Mouse (Mus musculus): ENCODE measurements around the gene Smoc2. TPM values are rescaled to one million over a fixed set of nuclear protein-coding genes. Genes with fewer than 3 reads are reported as not detected.

Gene Smoc2
- total and polyA plus RNA-seq, 3 experiments = 0.34 TPM; not detected in 2

- DNase-seq (ENCODE audit: extremely low read depth) = no peak
Measured at GRCm38 (mm10) chr17:14353219-14354079, 74.1 kb downstream of the Smoc2 start.

GRCm38 (mm10) chr17:14361511-14361910 lies 82.2 kb downstream of the Smoc2 start:
- in situ Hi-C loops (cut with MboI; ENCODE audit: low pct_ligation_motif_present, low pct_unique_long_range_greater_than_20kb, low sequenced_read_pairs) = no loop called here
- Histone ChIP-seq H3K9ac (ENCODE audit: insufficient read depth, low read depth) (no peak overlapping the region), H3K9me3 (replicated peaks; ENCODE audit: low read length) (no peaks in the 10 kb centered on the region), H3K36me3 (replicated peaks in 1 of 2; ENCODE audit: control insufficient read depth in 1 of 2, insufficient read depth in 1 of 2, low read length in 1 of 2) (no peaks in the 10 kb centered on the region), H3K4me2 (ENCODE audit: insufficient read depth, low read depth, poor library complexity, severe bottlenecking) (no peak overlapping the region), H3K4me1 (ENCODE audit: control insufficient read depth in 1 of 2, insufficient read depth in 2 of 2) (no peaks in the 10 kb centered on the region), H3K79me2 (replicated peaks; ENCODE audit: control insufficient read depth, extremely low read depth, insufficient read depth, poor library complexity, severe bottlenecking) (no peaks in the 10 kb centered on the region), H3K27me3 (replicated peaks) (peaks cover 20% of the 10 kb centered on the region), H3K27ac (ENCODE audit: insufficient read depth, low read depth) (no peak overlapping the region), H3K4me3 (replicated peaks in 1 of 3; ENCODE audit: low read depth in 2 of 3, low read length in 2 of 3, poor library complexity in 1 of 3) (no peak overlapping the region)
- TF ChIP-seq ETS1 (conservative IDR thresholded peaks at IDR 0.05; ENCODE audit: low read depth, low read length) = no peak
- no peak for DNase-seq (ENCODE audit: extremely low read depth)
- dilution Hi-C loops (cut with MboI; ENCODE audit: extremely low pct_ligation_motif_present, extremely low pct_unique_long_range_greater_than_20kb, low sequenced_read_pairs) = no loop called here

More at GRCm38 (mm10) chr17:14353219-14354079, 74.1 kb downstream of the Smoc2 start:
- H3K4me2 ChIP-seq (ENCODE audit: insufficient read depth, low read depth, poor library complexity, severe bottlenecking) = no peak overlapping the region
- H3K9ac ChIP-seq (ENCODE audit: insufficient read depth, low read depth) = no peak overlapping the region
- no peaks in the 10 kb centered on the region for H3K36me3 ChIP-seq (replicated peaks in 1 of 2; ENCODE audit: control insufficient read depth in 1 of 2, insufficient read depth in 1 of 2, low read length in 1 of 2)
- dilution Hi-C loops (cut with MboI; ENCODE audit: extremely low pct_ligation_motif_present, extremely low pct_unique_long_range_greater_than_20kb, low sequenced_read_pairs) (no loop called here), in situ Hi-C loops (cut with MboI; ENCODE audit: low pct_ligation_motif_present, low pct_unique_long_range_greater_than_20kb, low sequenced_read_pairs) (no loop called here)
- H3K79me2 ChIP-seq (replicated peaks; ENCODE audit: control insufficient read depth, extremely low read depth, insufficient read depth, poor library complexity, severe bottlenecking) = no peaks in the 10 kb centered on the region
- TF ChIP-seq TCF12 (IDR thresholded peaks at IDR 0.05; ENCODE audit: low read depth, low read length) (no peak), SMC3 (IDR thresholded peaks at IDR 0.05; ENCODE audit: low read depth, low read length) (no peak), SIN3A (IDR thresholded peaks at IDR 0.05; ENCODE audit: low read length) (no peak), MEF2A (IDR thresholded peaks at IDR 0.05; ENCODE audit: borderline replicate concordance, low read depth, low read length) (no peak), IRF4 (IDR thresholded peaks at IDR 0.05; ENCODE audit: low read depth, low read length) (no peak), HCFC1 (IDR thresholded peaks at IDR 0.05; ENCODE audit: low read depth, low read length) (no peak)
- H3K4me3 ChIP-seq (replicated peaks in 1 of 3; ENCODE audit: low read depth in 2 of 3, low read length in 2 of 3, poor library complexity in 1 of 3) = no peak overlapping the region
- no peak overlapping the region for H3K27ac ChIP-seq (ENCODE audit: insufficient read depth, low read depth)
- peaks cover 22% of the 10 kb centered on the region for H3K27me3 ChIP-seq (replicated peaks)
- no peaks in the 10 kb centered on the region for H3K4me1 ChIP-seq (ENCODE audit: control insufficient read depth in 1 of 2, insufficient read depth in 2 of 2)
- peaks cover 3% of the 10 kb centered on the region for H3K9me3 ChIP-seq (replicated peaks; ENCODE audit: low read length)

GRCm38 (mm10) chr17:14370476-14370875 lies 91.2 kb downstream of the Smoc2 start:
- peaks cover 49% of the 10 kb centered on the region for H3K27me3 ChIP-seq (replicated peaks)
- in situ Hi-C loops (cut with MboI; ENCODE audit: low pct_ligation_motif_present, low pct_unique_long_range_greater_than_20kb, low sequenced_read_pairs) = no loop called here
- H3K9ac ChIP-seq (ENCODE audit: insufficient read depth, low read depth) = no peak overlapping the region
- no peaks in the 10 kb centered on the region for H3K4me1 ChIP-seq (ENCODE audit: control insufficient read depth in 1 of 2, insufficient read depth in 2 of 2)
- TF ChIP-seq PAX5 (IDR thresholded peaks at IDR 0.05; ENCODE audit: low read length) (no peak), UBTF (IDR thresholded peaks at IDR 0.05; ENCODE audit: low read depth, low read length) (no peak), POLR2AphosphoS2 (IDR thresholded peaks at IDR 0.05; ENCODE audit: low read depth, low read length) (no peak)
- H3K36me3 ChIP-seq (replicated peaks in 1 of 2; ENCODE audit: control insufficient read depth in 1 of 2, insufficient read depth in 1 of 2, low read length in 1 of 2) = no peaks in the 10 kb centered on the region
- no peaks in the 10 kb centered on the region for H3K79me2 ChIP-seq (replicated peaks; ENCODE audit: control insufficient read depth, extremely low read depth, insufficient read depth, poor library complexity, severe bottlenecking)
- dilution Hi-C loops (cut with MboI; ENCODE audit: extremely low pct_ligation_motif_present, extremely low pct_unique_long_range_greater_than_20kb, low sequenced_read_pairs) = no loop called here
- H3K4me2 ChIP-seq (ENCODE audit: insufficient read depth, low read depth, poor library complexity, severe bottlenecking) = no peak overlapping the region
- no peak overlapping the region for H3K27ac ChIP-seq (ENCODE audit: insufficient read depth, low read depth)
- no peak overlapping the region for H3K4me3 ChIP-seq (replicated peaks in 1 of 3; ENCODE audit: low read depth in 2 of 3, low read length in 2 of 3, poor library complexity in 1 of 3)
- DNase-seq (ENCODE audit: extremely low read depth) = no peak
- H3K9me3 ChIP-seq (replicated peaks; ENCODE audit: low read length) = no peaks in the 10 kb centered on the region

Measured in CH12.LX (cell line).